Mouse (Mus musculus) adrenal gland, adult 8-10 months (tissue): ENCODE data around the gene Gm49387. TPM values are rescaled to one million over a fixed set of nuclear protein-coding genes. Genes with fewer than 3 reads are reported as not detected.

Experiments used
- DNase-seq: peaks from one replicate; pipeline ENCODE4 v3.0.0; 2022
- total RNA-seq, 4 experiments: library from RNA; stranded (reverse); gene quantifications; 2 replicates each; pipeline ENCODE4 v1.2.4; 2022

Gm49387 gene
- total RNA-seq, 4 experiments from 2014 or later, result not detected

DNA sequence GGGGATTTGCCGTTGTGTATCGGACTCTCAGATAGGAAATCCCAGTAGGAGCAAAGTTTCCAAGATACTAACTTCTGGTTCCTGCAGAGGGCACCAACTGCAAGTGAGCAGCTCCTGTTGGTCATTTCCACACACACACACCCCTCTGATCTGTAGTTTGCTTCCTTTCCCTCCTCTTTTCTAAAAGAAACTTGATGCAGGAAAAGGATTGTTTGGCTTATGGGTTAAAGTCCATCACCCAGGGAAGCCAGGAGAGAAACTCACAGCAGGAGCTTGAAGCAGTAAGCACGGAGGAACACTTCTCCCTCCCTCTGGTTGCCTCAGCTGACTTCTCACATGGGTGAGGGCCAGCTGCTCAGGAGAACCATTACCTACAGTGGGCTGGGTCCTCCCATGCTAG, 121.5 kb downstream of the Gm49387 start:
- no peak for DNase-seq

- no peak for DNase-seq
These were observed 124.8 kb downstream of the Gm49387 start for GRCm38 (mm10) chr14:31515895-31516294.

DNA sequence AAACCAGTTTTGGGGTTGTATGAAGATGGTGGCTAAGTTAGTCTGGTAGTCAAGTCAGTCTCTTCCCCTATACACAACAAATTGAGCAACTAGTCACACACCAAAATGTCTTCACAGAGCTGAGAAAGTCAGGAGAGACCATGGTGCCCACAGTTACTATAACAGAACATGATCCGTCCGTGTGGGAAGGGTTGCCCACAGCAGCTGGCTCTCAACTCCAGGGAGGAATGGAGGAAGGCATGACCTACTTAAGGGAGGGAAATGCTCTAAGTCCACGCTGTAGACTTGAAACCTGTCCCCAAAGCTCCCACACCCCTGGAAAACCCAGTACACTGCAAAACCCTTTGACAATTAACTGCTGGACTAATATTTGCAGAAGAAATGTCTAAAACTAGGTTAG, 130.4 kb downstream of the Gm49387 start:
- DNase-seq, result no peak

DNA sequence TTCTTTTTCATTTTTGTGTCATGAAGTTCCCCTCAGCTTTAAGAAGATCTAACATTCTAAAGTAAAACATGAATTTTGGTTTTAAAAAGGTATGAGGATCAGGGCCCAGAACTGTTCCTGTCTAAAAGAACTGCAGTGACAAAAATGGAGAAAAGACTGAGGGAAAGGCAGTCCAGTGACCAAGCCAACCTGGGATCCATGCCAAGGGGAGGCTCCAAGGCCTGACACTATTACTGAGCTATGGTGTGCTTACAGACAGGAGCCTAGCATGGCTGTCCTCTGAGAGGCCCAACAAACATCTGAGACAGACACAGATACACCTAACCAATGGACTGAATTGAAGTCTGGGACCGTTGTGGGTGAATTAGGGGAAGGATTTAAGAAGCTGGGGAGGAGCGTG, 130.8 kb downstream of the Gm49387 start:
- peak; percentile 40 for DNase-seq

DNA sequence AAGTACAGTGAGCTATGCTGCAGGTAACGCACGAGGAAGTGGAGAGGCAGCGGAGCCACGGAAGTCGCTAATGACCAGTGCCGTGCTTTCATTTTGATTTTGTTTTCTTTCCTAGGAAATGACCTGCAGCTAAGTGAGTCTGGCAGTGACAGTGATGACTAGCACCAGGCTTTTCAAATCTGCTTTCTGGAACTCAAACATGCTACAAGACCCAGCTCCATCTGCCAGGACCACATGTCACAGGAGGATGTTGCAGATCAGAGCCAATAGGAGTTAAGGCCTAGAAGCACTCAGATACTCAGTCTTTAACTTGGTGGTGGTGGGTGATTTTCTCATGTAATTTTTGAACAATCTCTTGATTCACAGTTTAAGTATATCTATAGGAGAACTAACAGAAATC, 134.2 kb downstream of the Gm49387 start:
- no peak for DNase-seq

- no peak for DNase-seq
These were observed 137.3 kb downstream of the Gm49387 start for GRCm38 (mm10) chr14:31503406-31503805.

Other genes with a start within 250 kb of the Gm49387 start
- gene Sh3bp5, start 204.8 kb downstream of the Gm49387 start, total RNA-seq, result 100 to 1,000 TPM; 112 to 172 (median 115) TPM
- gene Eaf1, start 146.5 kb downstream of the Gm49387 start, total RNA-seq, result 10 to 100 TPM; 45.1 to 53.4 (median 49.7) TPM
- 10 to 100 TPM; 22.4 to 33.2 (median 27.2) TPM for gene Mettl6, start 145.8 kb downstream of the Gm49387 start, total RNA-seq
- gene Colq, start 49.5 kb downstream of the Gm49387 start, total RNA-seq, result under 1 TPM in 1 of 4 experiments, not detected in 3; 0.10 TPM
- 10 to 100 TPM; 49.5 to 78.3 (median 62.2) TPM for gene Btd, start 150 bp upstream of the Gm49387 start, total RNA-seq
- gene Hacl1, start 408 bp upstream of the Gm49387 start, total RNA-seq, result 10 to 100 TPM; 30.2 to 50.3 (median 41.6) TPM
- gene Ankrd28, start 189.8 kb upstream of the Gm49387 start, total RNA-seq, result 10 to 100 TPM; 18.5 to 30.1 (median 22.4) TPM